ENCODE assay signal across 8 mouse cellular contexts in the genomic region with DNA sequence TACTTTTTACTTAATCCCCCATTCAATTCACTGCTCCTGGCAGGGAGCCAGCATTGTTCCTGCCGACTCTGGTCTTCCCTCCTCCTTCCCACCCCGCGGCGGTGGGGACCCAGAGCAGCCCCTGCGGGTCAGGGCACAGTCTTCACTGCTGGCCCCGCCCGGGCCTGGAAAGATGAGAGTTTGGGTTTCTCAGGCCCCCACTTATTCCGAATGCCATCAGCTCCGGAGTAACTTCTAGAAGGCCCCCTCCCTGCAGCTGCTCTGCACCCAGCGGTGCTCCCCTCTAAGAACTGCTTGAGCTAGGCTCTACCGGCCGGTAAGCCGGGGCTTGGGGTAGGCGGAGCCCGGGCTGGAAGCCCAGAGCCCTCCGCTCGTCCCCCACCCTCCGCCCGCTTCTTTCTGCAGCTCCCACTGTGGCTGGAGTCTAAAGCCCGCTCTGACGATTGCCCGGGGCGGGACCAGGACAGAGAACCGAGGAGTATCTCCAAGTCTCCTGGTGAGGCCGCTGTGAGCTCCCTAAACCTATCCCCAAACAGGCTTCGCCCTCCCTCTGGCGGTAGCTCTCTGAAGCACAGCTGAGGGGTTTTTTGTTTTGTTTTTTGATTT. TPM values are rescaled to one million over a fixed set of nuclear protein-coding genes. Genes with fewer than 3 reads are reported as not detected.
DNase-seq lines count a peak whose midpoint lies in the region; ATAC-seq and TF ChIP-seq lines count a peak whose summit lies in the region.

No protein-coding gene starts in this region.

- DNase-seq in 3134 (ENCODE audit: extremely low read depth, insufficient read length, low spot score), result peak; percentile 84
- DNase-seq in adrenal gland, postnatal 25 days, result peak; percentile 84
- peak; percentile 92 to 94 for DNase-seq in heart, adult 18-20 months
- peak; percentile 94 for DNase-seq in kidney, adult 2 months
- DNase-seq in limb, embryonic 11.5 days (ENCODE audit: low spot score), result peak; percentile 96
- DNase-seq in midbrain, embryonic 14.5 days, result peak; percentile 96
- peak; percentile 48 for DNase-seq in spleen, adult 12 weeks (ENCODE audit: low spot score)

- no peaks in the 10 kb centered on the region for H3K27me3 ChIP-seq in embryonic facial prominence, embryonic 12.5 days
- H3K27me3 ChIP-seq in kidney, adult 2 months (replicated peaks; ENCODE audit: control insufficient read depth, insufficient read depth, low read length), result no peaks in the 10 kb centered on the region
- no peaks in the 10 kb centered on the region for H3K27me3 ChIP-seq in limb, embryonic 11.5 days (ENCODE audit: control insufficient read depth, insufficient read depth, low read length)
- H3K27me3 ChIP-seq in midbrain, embryonic 14.5 days (ENCODE audit: control insufficient read depth, insufficient read depth, low read length), result no peaks in the 10 kb centered on the region

- TF ChIP-seq CTCF in kidney, adult 2 months (conservative IDR thresholded peaks at IDR 0.05; ENCODE audit: insufficient read depth, insufficient read length, low read depth, low read length), result peak; percentile 96

- WGBS in embryonic facial prominence, embryonic 12.5 days, result under 1% methylated on average over 27 of the region's 27 CpGs
- WGBS in kidney, adult 2 months, result 1% methylated on average over 27 of the region's 27 CpGs
- under 1% methylated on average over 27 of the region's 27 CpGs for WGBS in limb, embryonic 11.5 days
- WGBS in midbrain, embryonic 14.5 days, result under 1% methylated on average over 27 of the region's 27 CpGs

- ATAC-seq in embryonic facial prominence, embryonic 12.5 days (ENCODE audit: insufficient number of reproducible peaks, insufficient read depth, low FRiP score, low TSS enrichment), result peak; percentile 98
- peak; percentile 94 for ATAC-seq in limb, embryonic 11.5 days (ENCODE audit: insufficient number of reproducible peaks, low FRiP score, low TSS enrichment, low read depth)
- ATAC-seq in midbrain, embryonic 14.5 days (ENCODE audit: low FRiP score, low TSS enrichment), result peak; percentile 97

- H3K36me3 ChIP-seq in embryonic facial prominence, embryonic 12.5 days, result no peaks in the 10 kb centered on the region
- no peaks in the 10 kb centered on the region for H3K36me3 ChIP-seq in kidney, adult 2 months (ENCODE audit: control insufficient read depth, insufficient read depth, low read length)
- no peaks in the 10 kb centered on the region for H3K36me3 ChIP-seq in limb, embryonic 11.5 days (ENCODE audit: control insufficient read depth, insufficient read depth, low read length)
- no peaks in the 10 kb centered on the region for H3K36me3 ChIP-seq in midbrain, embryonic 14.5 days (ENCODE audit: control insufficient read depth, insufficient read depth, low read length)

- no peak for TF ChIP-seq POLR2A in kidney, adult 2 months (IDR thresholded peaks at IDR 0.05; ENCODE audit: low read depth, low read length)

- H3K4me2 ChIP-seq in embryonic facial prominence, embryonic 12.5 days (replicated peaks), result peak overlapping the region; percentile 55
- H3K4me2 ChIP-seq in limb, embryonic 11.5 days (ENCODE audit: low read depth, severe bottlenecking), result peak overlapping the region; percentile 62
- peak overlapping the region; percentile 70 for H3K4me2 ChIP-seq in midbrain, embryonic 14.5 days (ENCODE audit: low read length)

- peak overlapping the region; percentile 38 for H3K4me3 ChIP-seq in embryonic facial prominence, embryonic 12.5 days
- H3K4me3 ChIP-seq in kidney, adult 2 months (ENCODE audit: insufficient read depth, low read depth, low read length), result peak overlapping the region; percentile 49
- H3K4me3 ChIP-seq in limb, embryonic 11.5 days (ENCODE audit: low read depth, low read length), result peak overlapping the region; percentile 29
- H3K4me3 ChIP-seq in midbrain, embryonic 14.5 days (replicated peaks; ENCODE audit: low read depth, low read length), result peak overlapping the region; percentile 37

- no peaks in the 10 kb centered on the region for H3K9me3 ChIP-seq in embryonic facial prominence, embryonic 12.5 days
- H3K9me3 ChIP-seq in limb, embryonic 11.5 days (ENCODE audit: control insufficient read depth, low read length), result no peaks in the 10 kb centered on the region
- no peaks in the 10 kb centered on the region for H3K9me3 ChIP-seq in midbrain, embryonic 14.5 days (ENCODE audit: control insufficient read depth, low read length)

- H3K4me1 ChIP-seq in embryonic facial prominence, embryonic 12.5 days, result peaks cover 27% of the 10 kb centered on the region; the same call in 1 of the 2 replicates
- no peaks in the 10 kb centered on the region for H3K4me1 ChIP-seq in kidney, adult 2 months (ENCODE audit: control insufficient read depth, insufficient read depth, low read length)
- H3K4me1 ChIP-seq in limb, embryonic 11.5 days (ENCODE audit: control insufficient read depth, insufficient read depth, low read length), result peaks cover 24% of the 10 kb centered on the region
- peaks cover 12% of the 10 kb centered on the region for H3K4me1 ChIP-seq in midbrain, embryonic 14.5 days (ENCODE audit: control insufficient read depth, insufficient read depth, low read length)

- peak overlapping the region; percentile 57 for H3K9ac ChIP-seq in embryonic facial prominence, embryonic 12.5 days
- H3K9ac ChIP-seq in limb, embryonic 11.5 days (ENCODE audit: low read length), result peak overlapping the region; percentile 52
- peak overlapping the region; percentile 51 for H3K9ac ChIP-seq in midbrain, embryonic 14.5 days (replicated peaks; ENCODE audit: low read length)

- peak overlapping the region; percentile 98 for H3K27ac ChIP-seq in embryonic facial prominence, embryonic 12.5 days
- H3K27ac ChIP-seq in kidney, adult 2 months (ENCODE audit: insufficient read depth, low read depth, low read length), result no peak overlapping the region
- H3K27ac ChIP-seq in limb, embryonic 11.5 days (replicated peaks; ENCODE audit: low read depth, low read length), result peak overlapping the region; percentile 86
- H3K27ac ChIP-seq in midbrain, embryonic 14.5 days (replicated peaks; ENCODE audit: low read depth, low read length), result peak overlapping the region; percentile 90

RNA-seq across cellular contexts. Expression of a gene that starts 10.2 kb away (rescaled TPM):
- 8.7 and 9.3 TPM in 2 replicates for total RNA-seq in adrenal gland, postnatal 25 days (2021)
- 40.0 and 42.0 TPM in 2 replicates for polyA plus RNA-seq in embryonic facial prominence, embryonic 12.5 days (2016; fragmentation: Nextera tagmentation; extraction: Ambion mirVana)
- total RNA-seq in heart, adult 18-20 months (2021), result 10 to 100 TPM; 12.5 to 24.8 TPM
- polyA plus RNA-seq in kidney, adult 2 months (2012; rRNA removed), result 7.2 and 7.5 TPM in 2 replicates
- 7.9 and 8.8 TPM in 2 replicates for polyA plus RNA-seq in limb, embryonic 11.5 days (2014; fragmentation: Nextera tagmentation; extraction: Ambion mirVana)
- 19.0 and 28.8 TPM in 2 replicates for polyA plus RNA-seq in midbrain, embryonic 14.5 days (2014; fragmentation: Nextera tagmentation; extraction: Ambion mirVana)

RNA-seq across cellular contexts. Expression of a gene that starts 12.2 kb away (rescaled TPM):
- not detected in 2 replicates for total RNA-seq in adrenal gland, postnatal 25 days (2021)
- 467 and 481 TPM in 2 replicates for polyA plus RNA-seq in embryonic facial prominence, embryonic 12.5 days (2016; fragmentation: Nextera tagmentation; extraction: Ambion mirVana)
- total RNA-seq in heart, adult 18-20 months (2021), result not detected
- polyA plus RNA-seq in kidney, adult 2 months (2012; rRNA removed), result 0.88 and 0.94 TPM in 2 replicates
- 796 and 836 TPM in 2 replicates for polyA plus RNA-seq in limb, embryonic 11.5 days (2014; fragmentation: Nextera tagmentation; extraction: Ambion mirVana)
- 28.3 and 42.4 TPM in 2 replicates for polyA plus RNA-seq in midbrain, embryonic 14.5 days (2014; fragmentation: Nextera tagmentation; extraction: Ambion mirVana)

RNA-seq across cellular contexts. Expression of a gene that starts 30.2 kb away (rescaled TPM):
- total RNA-seq in adrenal gland, postnatal 25 days (2021), result 17.9 and 24.1 TPM in 2 replicates
- 23.2 and 23.8 TPM in 2 replicates for polyA plus RNA-seq in embryonic facial prominence, embryonic 12.5 days (2016; fragmentation: Nextera tagmentation; extraction: Ambion mirVana)
- 1 to 10 TPM; 4.8 to 5.1 TPM for total RNA-seq in heart, adult 18-20 months (2021)
- 19.3 and 27.3 TPM in 2 replicates for polyA plus RNA-seq in kidney, adult 2 months (2012; rRNA removed)
- polyA plus RNA-seq in limb, embryonic 11.5 days (2014; fragmentation: Nextera tagmentation; extraction: Ambion mirVana), result 17.2 and 19.5 TPM in 2 replicates
- 19.1 and 21.7 TPM in 2 replicates for polyA plus RNA-seq in midbrain, embryonic 14.5 days (2014; fragmentation: Nextera tagmentation; extraction: Ambion mirVana)

RNA-seq across cellular contexts. Expression of a gene that starts 30.6 kb away (rescaled TPM):
- total RNA-seq in adrenal gland, postnatal 25 days (2021), result 22.7 and 22.8 TPM in 2 replicates
- polyA plus RNA-seq in embryonic facial prominence, embryonic 12.5 days (2016; fragmentation: Nextera tagmentation; extraction: Ambion mirVana), result 75.4 and 80.1 TPM in 2 replicates
- total RNA-seq in heart, adult 18-20 months (2021), result 10 to 100 TPM; 10.8 to 11.5 TPM
- 11.0 and 11.5 TPM in 2 replicates for polyA plus RNA-seq in kidney, adult 2 months (2012; rRNA removed)
- polyA plus RNA-seq in limb, embryonic 11.5 days (2014; fragmentation: Nextera tagmentation; extraction: Ambion mirVana), result 51.7 and 67.0 TPM in 2 replicates
- 19.1 and 23.2 TPM in 2 replicates for polyA plus RNA-seq in midbrain, embryonic 14.5 days (2014; fragmentation: Nextera tagmentation; extraction: Ambion mirVana)

RNA-seq across cellular contexts. Expression of a gene that starts 39.3 kb away (rescaled TPM):
- 62.8 and 74.9 TPM in 2 replicates for total RNA-seq in adrenal gland, postnatal 25 days (2021)
- polyA plus RNA-seq in embryonic facial prominence, embryonic 12.5 days (2016; fragmentation: Nextera tagmentation; extraction: Ambion mirVana), result 0.15 and 0.39 TPM in 2 replicates
- total RNA-seq in heart, adult 18-20 months (2021), result under 1 TPM in 1 of 2 experiments, not detected in 1; 0.32 TPM
- polyA plus RNA-seq in kidney, adult 2 months (2012; rRNA removed), result 0.34 and 0.48 TPM in 2 replicates
- polyA plus RNA-seq in limb, embryonic 11.5 days (2014; fragmentation: Nextera tagmentation; extraction: Ambion mirVana), result not detected in 2 replicates
- 34.3 and 49.7 TPM in 2 replicates for polyA plus RNA-seq in midbrain, embryonic 14.5 days (2014; fragmentation: Nextera tagmentation; extraction: Ambion mirVana)

Comparison
In these comparisons a context has a peak if more than half of its experiments do, and no peak if none do; other contexts are left out.
1. RNA of a gene that starts 12.2 kb away (polyA plus RNA-seq): 796 to 836 TPM in limb, embryonic 11.5 days, 467 to 481 TPM in embryonic facial prominence, embryonic 12.5 days and 28.3 to 42.4 TPM in midbrain, embryonic 14.5 days; 0.88 to 0.94 TPM in kidney, adult 2 months; every median in the first group is over 10 times any median in the second.
2. Peak in every context shown above with its lines, with median percentiles within 50 percentile points of each other: DNase-seq, ATAC-seq, H3K4me2 ChIP-seq, H3K4me3 ChIP-seq and H3K9ac ChIP-seq.